Mouse (Mus musculus) heart, adult 2 months (tissue): ENCODE data around the gene Wdr18.

Source experiments
- CTCF ChIP-seq: fragments of 200-600 bp; IDR thresholded peaks from 2 replicates; pipeline ENCODE4 v1.8.1; 2022; ENCODE audit warnings: antibody characterized with exemption, mild to moderate bottlenecking, moderate library complexity
- EP300 ChIP-seq: fragments of 200-500 bp; IDR thresholded peaks from 2 replicates; pipeline ENCODE4 v1.6.1; 2011; ENCODE audit warnings: low read depth, low read length, control low read depth; ENCODE audit not compliant: insufficient read depth

GRCm38 (mm10) chr10:79940749-79941148, 19.2 kb upstream of the Wdr18 start:
- TF ChIP-seq CTCF = no peak
- 0 out of 2 replicates have a peak, but pooled peaks have one; percentile 45 for TF ChIP-seq EP300
